Mouse (Mus musculus): Measurements from ENCODE around the gene Tril. TPM values are rescaled to one million over a fixed set of nuclear protein-coding genes. Genes with fewer than 3 reads are reported as not detected.

Gene Tril
- total RNA-seq, 1 experiment: 2.4 TPM

- no peaks in the 10 kb centered on the region for H3K9me3 ChIP-seq (ENCODE audit: control insufficient read depth, insufficient read depth, low read depth, low read length)
- H3K27ac ChIP-seq (ENCODE audit: insufficient read depth, low read depth, low read length, poor library complexity, severe bottlenecking): no peak overlapping the region
- in situ Hi-C loops (cut with MboI; ENCODE audit: low sequenced_read_pairs in 2 of 2, unreplicated experiment in 2 of 2): loop anchor here (5.0 to 10.0 kb wide), 2 partner anchors 185 to 448 kb away; no protein-coding TSS in a partner anchor
- H3K9ac ChIP-seq (ENCODE audit: insufficient read depth, low read depth, low read length, poor library complexity, severe bottlenecking): no peak overlapping the region
- DNase-seq (ENCODE audit: low read depth, low spot score): no peak
- H3K4me3 ChIP-seq (ENCODE audit: insufficient read depth in 1 of 2, low read depth in 1 of 2, low read length in 2 of 2, poor library complexity in 1 of 2, severe bottlenecking in 1 of 2): no peak overlapping the region
- H3K36me3 ChIP-seq (ENCODE audit: control insufficient read depth, insufficient read depth, low read length, poor library complexity, severe bottlenecking): no peaks in the 10 kb centered on the region
- H3K4me1 ChIP-seq (ENCODE audit: control insufficient read depth in 2 of 2, insufficient read depth in 2 of 2, low read length in 2 of 2, poor library complexity in 1 of 2): no peaks in the 10 kb centered on the region
- TF ChIP-seq ZC3H11A (IDR thresholded peaks at IDR 0.05; ENCODE audit: borderline replicate concordance, low read depth, low read length): no peak
- no peak for TF ChIP-seq HCFC1 (IDR thresholded peaks at IDR 0.05; ENCODE audit: borderline replicate concordance, insufficient read depth, low read length)
- TF ChIP-seq CHD2 (IDR thresholded peaks at IDR 0.05; ENCODE audit: low read depth, low read length): no peak
- TF ChIP-seq MAFK (IDR thresholded peaks at IDR 0.05; ENCODE audit: insufficient read depth, low read depth, low read length): no peak
- TF ChIP-seq ZNF384 (IDR thresholded peaks at IDR 0.05; ENCODE audit: low read depth, low read length): no peak
These were observed 41.1 kb downstream of the Tril start for GRCm38 (mm10) chr6:53779526-53779925.

- Histone ChIP-seq H3K4me3 (ENCODE audit: insufficient read depth in 1 of 2, low read depth in 1 of 2, low read length in 2 of 2, poor library complexity in 1 of 2, severe bottlenecking in 1 of 2) (no peak overlapping the region), H3K4me1 (ENCODE audit: control insufficient read depth in 2 of 2, insufficient read depth in 2 of 2, low read length in 2 of 2, poor library complexity in 1 of 2) (no peaks in the 10 kb centered on the region), H3K27ac (ENCODE audit: insufficient read depth, low read depth, low read length, poor library complexity, severe bottlenecking) (no peak overlapping the region), H3K9ac (ENCODE audit: insufficient read depth, low read depth, low read length, poor library complexity, severe bottlenecking) (no peak overlapping the region), H3K36me3 (ENCODE audit: control insufficient read depth, insufficient read depth, low read length, poor library complexity, severe bottlenecking) (no peaks in the 10 kb centered on the region), H3K9me3 (ENCODE audit: control insufficient read depth, insufficient read depth, low read depth, low read length) (no peaks in the 10 kb centered on the region)
- TF ChIP-seq MAFK (IDR thresholded peaks at IDR 0.05; ENCODE audit: insufficient read depth, low read depth, low read length): no peak
- TF ChIP-seq ZNF384 (IDR thresholded peaks at IDR 0.05; ENCODE audit: low read depth, low read length): no peak
- TF ChIP-seq HCFC1 (IDR thresholded peaks at IDR 0.05; ENCODE audit: borderline replicate concordance, insufficient read depth, low read length): no peak
- TF ChIP-seq CHD2 (IDR thresholded peaks at IDR 0.05; ENCODE audit: low read depth, low read length): no peak
- TF ChIP-seq ZC3H11A (IDR thresholded peaks at IDR 0.05; ENCODE audit: borderline replicate concordance, low read depth, low read length): no peak
- in situ Hi-C loops (cut with MboI; ENCODE audit: low sequenced_read_pairs in 2 of 2, unreplicated experiment in 2 of 2): loop anchor here (5.0 to 10.0 kb wide), 2 partner anchors 186 to 449 kb away; no protein-coding TSS in a partner anchor
- DNase-seq (ENCODE audit: low read depth, low spot score): no peak
These were observed 42.1 kb downstream of the Tril start for GRCm38 (mm10) chr6:53778424-53778955.

GRCm38 (mm10) chr6:53768275-53768674 is 52.4 kb downstream of the Tril start:
- Histone ChIP-seq H3K4me3 (ENCODE audit: insufficient read depth in 1 of 2, low read depth in 1 of 2, low read length in 2 of 2, poor library complexity in 1 of 2, severe bottlenecking in 1 of 2) (no peak overlapping the region), H3K27ac (ENCODE audit: insufficient read depth, low read depth, low read length, poor library complexity, severe bottlenecking) (no peak overlapping the region), H3K9me3 (ENCODE audit: control insufficient read depth, insufficient read depth, low read depth, low read length) (no peaks in the 10 kb centered on the region), H3K36me3 (ENCODE audit: control insufficient read depth, insufficient read depth, low read length, poor library complexity, severe bottlenecking) (no peaks in the 10 kb centered on the region), H3K4me1 (ENCODE audit: control insufficient read depth in 2 of 2, insufficient read depth in 2 of 2, low read length in 2 of 2, poor library complexity in 1 of 2) (no peaks in the 10 kb centered on the region), H3K9ac (ENCODE audit: insufficient read depth, low read depth, low read length, poor library complexity, severe bottlenecking) (no peak overlapping the region)
- TF ChIP-seq HCFC1 (IDR thresholded peaks at IDR 0.05; ENCODE audit: borderline replicate concordance, insufficient read depth, low read length) (no peak), ZC3H11A (IDR thresholded peaks at IDR 0.05; ENCODE audit: borderline replicate concordance, low read depth, low read length) (no peak), ZNF384 (IDR thresholded peaks at IDR 0.05; ENCODE audit: low read depth, low read length) (no peak), CHD2 (IDR thresholded peaks at IDR 0.05; ENCODE audit: low read depth, low read length) (no peak), MAFK (IDR thresholded peaks at IDR 0.05; ENCODE audit: insufficient read depth, low read depth, low read length) (no peak)
- DNase-seq (ENCODE audit: low read depth, low spot score): no peak
- in situ Hi-C loops (cut with MboI; ENCODE audit: low sequenced_read_pairs in 2 of 2, unreplicated experiment in 2 of 2): loop anchor here in 1 of 2 experiments (25.0 kb wide), 1 partner anchor 469 kb away; no protein-coding TSS in a partner anchor

- H3K9ac ChIP-seq (ENCODE audit: insufficient read depth, low read depth, low read length, poor library complexity, severe bottlenecking): no peak overlapping the region
- no peaks in the 10 kb centered on the region for H3K36me3 ChIP-seq (ENCODE audit: control insufficient read depth, insufficient read depth, low read length, poor library complexity, severe bottlenecking)
- H3K27ac ChIP-seq (ENCODE audit: insufficient read depth, low read depth, low read length, poor library complexity, severe bottlenecking): no peak overlapping the region
- TF ChIP-seq ZNF384 (IDR thresholded peaks at IDR 0.05; ENCODE audit: low read depth, low read length) (no peak), MAFK (IDR thresholded peaks at IDR 0.05; ENCODE audit: insufficient read depth, low read depth, low read length) (no peak), ZC3H11A (IDR thresholded peaks at IDR 0.05; ENCODE audit: borderline replicate concordance, low read depth, low read length) (no peak), CHD2 (IDR thresholded peaks at IDR 0.05; ENCODE audit: low read depth, low read length) (no peak), HCFC1 (IDR thresholded peaks at IDR 0.05; ENCODE audit: borderline replicate concordance, insufficient read depth, low read length) (no peak)
- H3K9me3 ChIP-seq (ENCODE audit: control insufficient read depth, insufficient read depth, low read depth, low read length): no peaks in the 10 kb centered on the region
- in situ Hi-C loops (cut with MboI; ENCODE audit: low sequenced_read_pairs in 2 of 2, unreplicated experiment in 2 of 2): loop anchor here in 1 of 2 experiments (25.0 kb wide), 1 partner anchor 471 kb away; no protein-coding TSS in a partner anchor
- no peaks in the 10 kb centered on the region for H3K4me1 ChIP-seq (ENCODE audit: control insufficient read depth in 2 of 2, insufficient read depth in 2 of 2, low read length in 2 of 2, poor library complexity in 1 of 2)
- no peak for DNase-seq (ENCODE audit: low read depth, low spot score)
- no peak overlapping the region for H3K4me3 ChIP-seq (ENCODE audit: insufficient read depth in 1 of 2, low read depth in 1 of 2, low read length in 2 of 2, poor library complexity in 1 of 2, severe bottlenecking in 1 of 2)
These were observed 54.3 kb downstream of the Tril start for GRCm38 (mm10) chr6:53766243-53766915.

All from ES-E14 (cell line).